Mouse (Mus musculus) stomach, postnatal 0 days (tissue): ENCODE data around the gene N4bp3.

Experiments used
- CTCF ChIP-seq: IDR thresholded peaks from 2 replicates; pipeline ENCODE4 v1.5.1; 2016; ENCODE audit warnings: antibody characterized with exemption, low read depth, mild to moderate bottlenecking, moderate library complexity
- EP300 ChIP-seq: optimal IDR thresholded peaks from 2 replicates; pipeline ENCODE3; 2016; ENCODE audit warnings: antibody characterized with exemption

DNA sequence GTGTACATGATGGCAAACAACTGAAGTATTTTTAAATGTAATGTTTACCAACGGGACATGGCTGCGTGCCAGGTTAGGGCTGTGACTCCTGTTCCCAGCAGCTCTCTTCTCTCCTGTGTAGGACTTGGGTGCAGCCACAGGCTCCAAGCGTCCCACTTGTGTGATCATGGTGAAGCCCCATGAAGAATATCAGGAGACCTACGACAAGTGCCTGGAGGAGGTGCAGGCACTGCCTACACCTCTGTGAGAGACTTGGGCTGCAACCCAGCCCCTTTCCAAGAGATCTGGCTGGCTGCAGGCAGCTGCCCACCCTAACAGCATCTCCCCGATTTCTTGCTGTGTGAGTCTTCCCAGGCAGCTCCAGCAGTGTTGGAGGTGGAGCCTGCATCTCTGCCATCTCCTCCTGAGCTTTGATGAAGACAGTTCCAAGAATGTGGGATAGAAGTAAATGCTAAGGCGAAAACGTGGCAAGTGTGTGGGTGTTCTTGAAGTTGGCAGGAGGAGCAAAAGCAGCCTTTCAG, 27.6 kb downstream of the N4bp3 start:
- TF ChIP-seq CTCF (no peak), EP300 (no peak)
